Mouse (Mus musculus): ENCODE results near the gene Tsen34.

Gene Tsen34

GRCm38 (mm10) chr7:3692382-3692986, at the start of gene Tsen34:
TSS of gene Tsen34 (plus strand) at chr7:3692863.
- DNase-seq (ENCODE audit: low read depth in 1 of 2, low spot score in 2 of 2), result no peak

DNA sequence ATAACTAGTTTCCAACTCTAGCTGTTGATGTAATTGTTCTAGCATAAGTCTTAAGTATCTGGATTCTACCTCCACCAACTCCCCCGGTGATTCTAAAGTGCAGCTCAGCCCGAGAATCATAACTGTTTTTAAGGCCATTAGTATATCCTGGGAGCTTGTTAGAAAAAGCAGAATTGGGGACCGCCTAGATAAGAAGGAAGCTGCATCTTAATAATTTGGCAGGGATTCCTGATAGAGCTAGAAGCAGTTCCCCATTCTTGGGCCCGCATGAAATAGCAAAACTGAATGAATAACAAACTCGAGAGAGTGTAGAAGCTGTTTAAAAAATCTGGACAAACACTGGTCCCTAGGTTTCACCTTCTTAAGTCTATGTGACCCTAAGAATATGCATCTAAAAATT, 49.3 kb upstream of the Tsen34 start:
- no peak for DNase-seq (ENCODE audit: low read depth in 1 of 2, low spot score in 2 of 2)

DNA sequence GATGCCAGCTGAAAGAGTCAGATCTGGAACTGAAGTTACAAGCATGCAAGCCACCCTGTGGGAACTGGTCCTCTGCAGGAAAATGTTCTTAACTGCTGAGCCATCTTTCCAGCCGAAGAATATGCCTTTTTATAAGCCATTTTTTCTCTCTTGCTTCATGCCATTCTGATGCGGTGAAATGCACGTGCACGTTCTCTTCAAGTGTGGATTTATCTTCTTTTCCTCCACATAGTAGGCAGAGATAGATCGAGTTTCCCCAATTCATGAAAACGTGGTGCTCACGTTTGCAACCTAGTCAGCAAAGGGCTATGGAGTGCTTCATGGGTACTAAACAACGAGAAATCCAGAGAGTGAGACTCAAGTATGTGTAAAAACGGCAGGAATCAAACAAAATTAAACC, 48.8 kb upstream of the Tsen34 start:
- no peak for DNase-seq (ENCODE audit: low read depth in 1 of 2, low spot score in 2 of 2)

DNA sequence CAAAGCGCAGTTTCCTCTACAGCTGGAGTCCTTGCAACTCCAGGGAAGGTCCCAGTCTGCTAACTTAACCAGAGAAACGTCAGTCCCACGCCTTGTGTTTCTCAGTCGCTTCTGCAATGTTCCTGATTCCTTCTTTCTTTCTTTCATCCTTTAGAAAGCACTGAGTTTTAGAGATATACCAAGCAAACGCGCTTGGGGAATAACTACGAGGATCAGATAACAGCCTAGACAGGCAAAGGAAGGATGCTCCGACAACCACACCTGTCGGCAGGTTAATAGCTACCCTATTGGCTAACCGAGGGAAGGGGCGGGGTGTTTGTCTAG, 48.4 kb upstream of the Tsen34 start:
- DNase-seq (ENCODE audit: low read depth in 1 of 2, low spot score in 2 of 2), result no peak

DNA sequence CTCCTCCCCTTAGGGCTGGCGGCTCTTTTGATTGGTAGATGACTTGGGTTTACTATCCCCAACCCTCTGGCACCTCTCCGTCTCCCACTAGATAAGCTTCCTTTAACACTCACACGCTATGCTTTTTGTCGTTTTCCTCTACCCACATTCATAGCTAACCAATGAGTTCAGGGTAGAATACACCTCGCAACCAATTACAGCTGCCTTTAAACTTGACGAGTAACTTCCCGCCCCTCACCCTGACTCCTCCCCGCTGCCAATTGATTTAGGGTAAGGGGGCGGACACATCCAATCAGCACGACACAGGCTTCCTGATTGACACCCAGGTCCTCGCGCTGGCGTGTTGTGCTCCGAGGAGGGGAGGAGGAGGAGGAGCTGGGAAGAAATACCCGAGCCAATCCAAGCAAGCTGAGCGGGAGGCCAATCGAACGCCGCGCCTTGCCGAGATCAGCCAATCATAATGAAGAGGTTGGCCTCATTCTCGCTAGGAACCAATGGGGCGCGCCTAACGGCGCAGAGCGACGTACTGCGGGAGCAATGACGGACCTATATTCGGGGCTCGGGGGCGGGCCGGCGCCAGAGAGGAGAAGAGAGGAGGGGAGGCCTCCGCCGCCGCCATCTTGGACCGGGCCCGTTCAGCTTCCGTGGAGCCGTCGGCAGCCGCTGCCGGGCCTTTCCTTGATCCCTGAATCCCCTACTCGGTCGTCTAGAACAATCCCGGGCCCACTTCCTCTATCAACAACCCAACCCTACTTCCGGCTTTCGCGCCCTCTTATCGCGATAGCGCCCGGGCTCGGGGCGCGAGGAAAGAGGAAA, 47.8 kb upstream of the Tsen34 start, which contains the start of gene Cnot3:
Gene Cnot3 (plus strand): TSS at position 597 of the 816 bp plus-strand sequence.
- DNase-seq (ENCODE audit: low read depth in 1 of 2, low spot score in 2 of 2), result peak; percentile 97 to 98

GRCm38 (mm10) chr7:3645488-3646025, 47.1 kb upstream of the Tsen34 start:
- DNase-seq (ENCODE audit: low read depth in 1 of 2, low spot score in 2 of 2), result no peak

- DNase-seq (ENCODE audit: low read depth in 1 of 2, low spot score in 2 of 2), result no peak
These were observed 46.5 kb upstream of the Tsen34 start for GRCm38 (mm10) chr7:3646188-3646587.

DNA sequence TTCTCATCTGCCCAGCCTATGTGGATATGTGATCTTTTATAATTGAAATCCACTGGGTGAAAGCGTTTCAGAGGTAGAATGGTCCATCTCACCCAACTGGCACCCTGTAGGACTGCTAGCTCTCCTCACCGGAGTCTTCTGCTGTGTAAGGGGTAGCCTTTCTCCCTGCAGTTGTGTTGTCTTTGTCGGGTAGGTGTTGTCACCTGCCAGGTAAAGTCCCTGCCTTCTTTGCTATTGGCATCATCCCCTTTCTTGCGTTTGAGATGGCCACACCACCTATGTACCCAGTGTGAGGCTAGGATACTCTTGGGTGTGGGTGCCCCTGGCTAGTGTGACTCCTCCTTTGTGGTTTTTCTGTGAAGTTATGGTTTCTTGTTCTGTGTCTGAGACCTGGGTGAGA, 46.0 kb upstream of the Tsen34 start:
- no peak for DNase-seq (ENCODE audit: low read depth in 1 of 2, low spot score in 2 of 2)

DNA sequence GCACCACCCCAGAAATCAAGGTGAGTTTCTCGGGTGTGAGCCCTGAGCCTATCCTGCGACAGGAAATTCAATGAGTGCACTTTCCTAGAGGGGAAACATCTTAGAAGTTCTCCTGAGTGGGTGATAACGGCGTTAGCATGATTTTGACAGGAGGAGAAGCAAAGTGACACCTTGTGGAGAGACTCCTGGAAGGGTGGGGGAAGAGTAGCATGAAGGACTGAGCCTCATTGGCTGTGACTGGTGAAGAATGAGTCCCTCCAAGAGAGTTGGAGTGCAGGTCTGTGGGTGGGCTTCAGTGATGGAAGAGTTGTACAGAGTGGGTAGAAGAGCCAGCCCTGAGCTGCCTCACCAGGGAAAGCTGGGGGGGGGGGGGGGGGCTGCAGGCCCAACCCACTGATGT, 35.7 kb upstream of the Tsen34 start:
- DNase-seq (ENCODE audit: low read depth in 1 of 2, low spot score in 2 of 2), result no peak

DNA sequence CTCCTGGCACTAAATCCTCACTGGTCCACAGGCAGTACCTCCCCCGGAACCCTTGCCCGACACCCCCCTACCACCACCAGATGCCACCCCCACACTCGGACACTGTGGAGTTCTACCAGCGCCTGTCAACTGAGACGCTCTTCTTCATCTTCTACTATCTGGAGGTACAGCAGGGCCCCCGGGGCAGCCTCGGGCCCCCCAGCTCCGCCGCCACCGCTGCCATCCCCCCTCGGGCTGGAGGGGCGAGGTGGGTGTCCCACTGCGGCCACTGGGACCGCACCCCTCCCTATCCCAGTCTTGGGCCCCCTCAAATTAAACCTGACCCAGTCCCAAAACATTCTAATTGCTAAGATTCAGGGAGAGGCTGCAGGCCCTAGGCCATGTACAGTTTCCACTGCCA, 34.1 kb upstream of the Tsen34 start:
- no peak for DNase-seq (ENCODE audit: low read depth in 1 of 2, low spot score in 2 of 2)

DNA sequence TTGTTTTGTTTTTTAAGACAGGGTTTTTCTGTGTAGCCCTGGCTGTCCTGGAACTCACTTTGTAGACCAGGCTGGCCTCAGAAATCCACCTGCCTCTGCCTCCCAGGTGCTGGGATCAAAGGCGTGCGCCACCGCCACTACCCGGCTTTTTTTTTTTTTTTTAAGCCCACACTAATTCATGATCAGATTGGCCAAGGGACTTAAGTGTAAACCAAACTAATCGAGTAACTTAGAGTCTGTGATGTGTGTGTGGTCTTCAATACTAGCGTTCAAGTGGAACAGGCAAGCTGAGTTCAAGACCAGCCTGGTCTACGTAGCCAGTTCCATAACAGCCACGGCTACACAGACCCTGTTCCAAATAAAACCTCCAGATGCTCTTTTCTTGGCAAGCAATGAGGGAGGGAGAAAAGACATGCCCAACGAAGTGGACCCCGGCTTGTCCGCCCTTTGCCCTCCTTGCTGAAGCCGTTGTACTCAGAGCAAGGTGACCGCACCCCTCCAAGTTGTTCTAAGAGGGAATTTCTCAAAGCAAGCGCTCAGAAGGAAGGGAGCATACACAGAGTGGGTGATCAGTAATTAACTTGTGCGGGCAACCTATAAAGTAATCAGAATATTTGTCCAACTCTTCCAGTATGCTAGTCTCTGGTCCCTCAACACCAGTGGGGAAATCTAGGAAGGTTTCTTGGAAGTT, 28.0 kb upstream of the Tsen34 start:
- no peak for DNase-seq (ENCODE audit: low read depth in 1 of 2, low spot score in 2 of 2)

DNA sequence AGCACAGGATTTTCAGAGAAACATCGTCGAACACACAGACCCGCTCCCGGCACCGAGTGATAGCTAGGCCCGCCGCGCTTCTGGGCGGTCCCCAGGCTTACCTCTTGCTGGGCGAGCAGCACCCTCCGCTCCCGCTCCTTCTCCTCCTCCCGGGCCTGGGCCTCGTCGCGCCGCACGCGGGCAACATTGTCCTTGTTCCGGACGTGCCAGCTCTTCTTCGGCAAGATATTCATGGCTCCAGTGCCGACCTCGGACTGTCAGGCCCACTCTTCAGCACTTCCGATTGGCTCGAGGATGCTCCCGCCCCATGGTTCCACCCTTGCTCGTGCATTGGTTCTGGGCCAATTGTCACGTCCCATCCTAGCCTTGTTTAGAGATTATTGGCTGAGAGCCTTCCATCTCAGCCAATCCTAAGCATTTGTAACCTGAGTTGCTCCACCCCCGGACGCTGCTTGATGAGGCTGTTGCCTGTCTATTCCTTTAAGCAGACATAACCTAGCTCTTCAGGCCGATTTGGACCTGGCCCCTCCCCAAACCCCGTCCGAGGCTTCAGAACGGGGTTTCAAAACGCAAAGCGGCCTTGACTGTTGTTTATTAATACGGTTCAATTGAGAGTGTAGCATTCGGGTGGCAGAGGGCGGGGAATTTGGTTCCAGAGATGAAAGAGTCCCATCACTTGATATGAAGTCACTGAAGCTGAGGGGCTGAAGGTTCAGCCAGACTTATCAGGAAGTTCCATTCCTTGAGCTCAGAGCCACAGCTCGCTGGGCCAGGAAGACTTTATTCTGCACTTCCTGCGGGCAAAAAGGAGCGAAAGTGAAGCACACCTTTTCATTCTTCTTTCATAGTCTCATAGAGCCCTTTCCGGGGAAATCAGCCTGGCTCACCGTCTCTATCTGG, 27.2 kb upstream of the Tsen34 start, which contains the start of gene Leng1:
Gene Leng1 (minus strand): TSS at position 626 of the 900 bp plus-strand sequence.
- DNase-seq (ENCODE audit: low read depth in 1 of 2, low spot score in 2 of 2), result peak; percentile 89 to 92

- no peak for DNase-seq (ENCODE audit: low read depth in 1 of 2, low spot score in 2 of 2)
These were observed 25.7 kb upstream of the Tsen34 start for GRCm38 (mm10) chr7:3666921-3667391.

DNA sequence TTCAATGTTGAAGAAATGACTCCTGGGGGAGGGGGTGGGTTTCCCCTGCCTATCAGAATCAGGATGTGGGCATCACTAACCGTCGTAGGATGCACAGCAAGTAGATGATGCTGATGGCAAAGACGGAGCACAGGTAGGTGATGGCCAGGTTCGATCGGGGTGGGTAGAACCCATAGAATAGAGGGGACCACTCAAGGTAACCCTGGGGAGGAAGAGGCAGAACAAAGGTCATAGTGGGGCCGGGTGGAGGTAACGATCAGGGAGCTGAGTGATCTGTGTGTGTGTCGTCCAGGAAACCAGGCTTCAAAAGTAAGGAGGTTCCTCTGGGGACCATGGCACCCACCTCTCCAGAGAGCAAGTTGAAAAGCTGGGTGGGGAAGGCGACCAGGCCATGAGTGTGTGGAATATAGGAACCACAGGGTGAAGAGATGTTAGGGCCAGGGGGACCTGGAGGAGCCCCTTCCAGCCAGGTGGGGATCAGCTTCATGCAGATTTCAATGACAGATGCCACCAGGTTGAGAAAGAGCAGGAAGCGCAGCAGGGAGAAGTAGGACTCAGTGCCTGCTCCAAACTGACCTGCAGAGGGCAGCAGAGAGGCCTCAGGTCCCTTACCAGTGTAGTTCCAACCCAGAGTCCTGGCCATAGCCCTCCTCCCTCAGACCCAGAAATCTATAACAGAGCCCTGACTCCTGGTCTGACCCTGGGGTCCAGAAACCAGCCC, 18.0 kb upstream of the Tsen34 start:
- DNase-seq (ENCODE audit: low read depth in 1 of 2, low spot score in 2 of 2), result peak; percentile 52 to 65

DNA sequence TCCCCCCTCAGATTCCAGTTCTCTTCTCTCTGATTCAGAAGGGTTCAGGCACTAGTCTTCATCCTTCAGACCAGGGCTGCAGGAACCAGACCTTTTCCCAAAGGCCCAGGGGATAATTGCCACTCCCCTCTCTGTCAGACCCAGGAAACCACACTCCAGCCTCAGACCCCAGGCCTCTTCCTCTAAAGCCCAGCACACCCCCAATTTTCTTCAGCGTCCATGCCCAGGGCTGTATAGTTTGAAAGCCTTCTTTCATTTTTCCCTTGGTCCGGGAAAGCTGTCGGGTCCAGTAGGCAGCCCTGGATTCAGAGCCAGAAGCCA, 17.5 kb upstream of the Tsen34 start:
- DNase-seq (ENCODE audit: low read depth in 1 of 2, low spot score in 2 of 2), result no peak

- DNase-seq (ENCODE audit: low read depth in 1 of 2, low spot score in 2 of 2), result no peak
These were observed 16.3 kb upstream of the Tsen34 start for GRCm38 (mm10) chr7:3676371-3676770.

DNA sequence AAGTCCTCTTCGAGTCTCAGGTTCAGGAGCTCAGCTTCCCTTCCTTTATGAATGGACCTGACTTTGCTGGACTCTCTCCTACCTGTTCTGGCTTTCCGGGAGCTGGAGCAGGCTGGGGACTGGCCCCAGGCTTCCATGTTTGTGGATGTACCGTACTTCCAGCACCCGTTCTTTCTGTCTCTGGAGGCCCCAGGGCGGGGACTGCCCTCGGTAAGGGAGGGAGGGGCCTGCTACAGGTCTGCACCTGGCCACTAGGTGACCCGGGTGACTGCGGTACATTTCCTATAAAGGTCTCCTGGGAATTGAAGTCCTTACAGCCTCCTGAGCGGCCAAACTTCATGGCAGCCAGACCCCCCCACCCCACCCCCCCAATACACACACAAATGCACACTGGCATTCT, 15.3 kb upstream of the Tsen34 start, which contains the start of gene Tmc4:
Gene Tmc4 (minus strand): TSS at position 212 of the 400 bp plus-strand sequence.
- DNase-seq (ENCODE audit: low read depth in 1 of 2, low spot score in 2 of 2), result no peak

GRCm38 (mm10) chr7:3683908-3684550, 8.6 kb upstream of the Tsen34 start:
- DNase-seq (ENCODE audit: low read depth in 1 of 2, low spot score in 2 of 2), result no peak

- DNase-seq (ENCODE audit: low read depth in 1 of 2, low spot score in 2 of 2), result no peak
These were observed 8.0 kb upstream of the Tsen34 start for GRCm38 (mm10) chr7:3684698-3685097.
